Mouse (Mus musculus): ENCODE results near the gene Pianp. TPM values are rescaled to one million over a fixed set of nuclear protein-coding genes. Genes with fewer than 3 reads are reported as not detected.
A peak's percentile ranks its signal among the peaks of the same experiment; 100 is the strongest.

Gene Pianp
- polyA plus RNA-seq (2012; rRNA removed), result 1.4 and 2.2 TPM in 2 replicates

DNA sequence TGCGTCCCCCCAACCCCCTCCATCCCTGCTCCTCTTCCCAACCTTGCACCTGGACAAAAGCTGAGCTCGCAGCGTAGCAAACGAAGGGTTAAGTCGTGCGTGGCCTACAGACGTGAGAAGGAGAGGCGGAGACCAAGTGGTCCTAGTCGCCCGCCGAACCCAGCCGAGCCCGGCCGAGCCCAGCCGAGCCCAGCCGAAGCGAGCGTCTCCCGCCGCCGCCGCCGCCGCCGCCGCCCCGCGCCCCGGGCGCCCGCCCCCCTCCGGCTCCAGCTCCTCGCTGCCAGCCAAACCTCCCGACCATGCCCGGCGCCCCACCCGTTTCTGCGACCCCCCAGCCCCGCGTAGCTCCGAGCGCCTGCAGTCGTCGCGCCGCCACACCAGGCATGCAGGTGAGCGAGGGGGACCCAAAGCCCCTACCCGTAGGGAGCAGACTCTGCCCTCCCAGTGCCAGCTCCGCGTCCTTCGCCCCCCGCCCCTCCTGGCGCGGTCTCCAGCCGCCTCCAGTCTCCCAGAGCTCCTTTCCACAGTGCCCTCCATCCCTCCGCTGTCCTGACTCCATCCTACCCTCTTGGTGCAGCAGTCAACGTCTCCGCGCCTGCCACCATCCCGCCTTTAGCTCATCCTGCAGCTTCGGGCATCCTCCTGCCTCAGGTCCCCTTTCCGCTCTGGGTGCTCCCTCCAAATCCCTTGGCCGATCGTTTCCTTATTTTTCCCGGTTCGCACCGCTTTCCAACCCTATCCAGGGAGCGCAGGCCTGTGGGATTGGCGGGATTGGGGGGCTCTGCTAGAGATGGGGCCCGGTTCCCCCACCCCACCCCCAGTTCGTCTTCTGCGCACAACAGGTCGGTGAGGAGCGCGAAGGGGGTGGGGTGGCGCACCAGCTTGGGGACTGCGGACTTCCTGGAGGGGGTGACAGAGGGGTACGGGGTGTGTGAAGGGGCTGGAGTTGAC lies at the start of gene Pianp:
Pianp (plus strand) TSS at position 144 of the 951 bp plus-strand sequence.
- peaks cover 7% of the 10 kb centered on the region for H3K4me1 ChIP-seq (ENCODE audit: control insufficient read depth, insufficient read depth, low read length)
- H3K4me3 ChIP-seq (replicated peaks; ENCODE audit: extremely low read depth, low read depth, low read length), result peak within 1 kb of the TSS; percentile 25
- DNase-seq, result peak; percentile 72
- 2% methylated on average over 63 of the region's 78 CpGs for WGBS
- TF ChIP-seq CTCF (IDR thresholded peaks at IDR 0.05; ENCODE audit: insufficient read depth, low read length) (no peak), POLR2A (IDR thresholded peaks at IDR 0.05; ENCODE audit: borderline replicate concordance, extremely low read depth, low read depth, low read length) (no peak)

DNA sequence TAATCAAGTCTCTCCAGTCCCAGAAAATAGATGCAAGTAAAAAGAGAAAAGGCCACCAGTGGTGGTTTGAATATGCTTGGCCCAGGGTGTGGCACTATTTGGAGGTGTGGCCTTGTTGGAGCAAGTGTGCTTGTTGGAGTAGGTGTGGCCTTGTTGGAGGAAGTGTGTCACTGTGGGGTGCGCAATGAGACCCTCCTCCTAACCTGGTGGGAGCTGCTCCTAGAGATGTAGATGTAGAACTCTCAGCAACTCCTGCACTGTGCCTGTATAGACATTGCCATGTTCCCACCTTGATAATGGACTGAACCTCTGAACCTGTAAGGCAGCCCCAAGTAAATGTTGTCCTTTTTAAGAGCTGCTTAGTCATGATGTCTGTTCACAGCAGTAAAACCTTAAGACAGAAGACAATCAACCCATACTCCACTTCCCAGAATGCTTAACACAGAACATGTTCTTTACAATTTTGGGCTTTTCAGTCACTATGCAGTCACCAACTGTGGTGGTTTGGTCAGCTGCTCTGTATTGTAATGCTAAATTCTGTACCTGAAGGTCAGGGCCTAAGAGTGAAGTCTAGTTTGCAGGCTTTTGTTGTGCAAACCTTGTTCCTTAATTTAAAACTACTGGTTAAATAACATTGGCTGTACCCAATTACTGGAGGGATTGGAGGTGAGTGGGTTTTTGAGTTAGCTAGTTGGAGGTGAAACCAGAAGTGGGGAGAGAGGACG lies 42.3 kb upstream of the Pianp start:
- 89% methylated on average over 2 of the region's 2 CpGs for WGBS
- TF ChIP-seq POLR2A (IDR thresholded peaks at IDR 0.05; ENCODE audit: borderline replicate concordance, extremely low read depth, low read depth, low read length) (no peak), CTCF (IDR thresholded peaks at IDR 0.05; ENCODE audit: insufficient read depth, low read length) (no peak)
- no peak for DNase-seq
- Histone ChIP-seq H3K4me1 (ENCODE audit: control insufficient read depth, insufficient read depth, low read length) (no peaks in the 10 kb centered on the region), H3K4me3 (replicated peaks; ENCODE audit: extremely low read depth, low read depth, low read length) (no peak overlapping the region)

DNA sequence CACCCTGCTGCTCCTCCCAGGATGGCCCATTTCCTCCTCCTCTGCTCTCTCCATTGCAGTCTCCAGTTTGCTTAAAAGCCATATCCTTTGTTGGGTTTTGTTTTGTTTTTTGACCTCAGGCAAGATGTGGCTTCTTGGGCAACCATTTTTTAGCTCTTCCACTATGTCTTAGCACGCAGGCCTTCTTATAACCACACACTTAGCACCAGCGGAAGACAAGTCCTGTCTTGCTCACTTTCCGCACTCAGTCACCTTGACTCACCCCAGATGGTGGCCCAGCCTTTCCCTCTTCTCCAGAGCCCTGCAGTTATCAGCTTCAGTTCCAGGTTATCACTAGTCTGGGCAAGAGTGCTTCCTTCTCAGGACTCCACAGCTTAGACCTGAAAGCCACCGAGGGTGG lies 41.3 kb upstream of the Pianp start:
- no peak for DNase-seq
- no peak for TF ChIP-seq POLR2A (IDR thresholded peaks at IDR 0.05; ENCODE audit: borderline replicate concordance, extremely low read depth, low read depth, low read length)
- no peak for TF ChIP-seq CTCF (IDR thresholded peaks at IDR 0.05; ENCODE audit: insufficient read depth, low read length)
- Histone ChIP-seq H3K4me3 (replicated peaks; ENCODE audit: extremely low read depth, low read depth, low read length) (no peak overlapping the region), H3K4me1 (ENCODE audit: control insufficient read depth, insufficient read depth, low read length) (no peaks in the 10 kb centered on the region)
- WGBS, result 92% methylated on average over 4 of the region's 4 CpGs

DNA sequence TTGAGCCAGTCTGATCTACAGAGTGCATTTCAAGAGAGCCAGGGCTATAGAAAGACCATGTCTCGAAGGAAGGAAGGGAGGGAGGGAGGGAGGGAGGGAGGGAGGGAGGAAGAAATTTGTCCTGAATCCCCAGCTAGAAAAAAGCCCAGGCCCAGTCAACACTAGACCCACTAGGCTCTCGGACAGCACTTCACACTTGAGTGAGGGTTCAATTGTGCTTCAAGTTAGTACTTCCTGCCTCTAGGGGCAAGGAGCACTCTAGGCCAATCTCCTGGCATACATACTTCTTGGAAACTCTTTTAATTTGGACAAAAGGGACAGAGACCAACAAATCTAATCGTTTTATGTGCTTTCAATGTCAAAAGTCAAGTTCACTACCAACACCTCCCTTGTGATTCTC lies 38.4 kb upstream of the Pianp start:
- no peaks in the 10 kb centered on the region for H3K4me1 ChIP-seq (ENCODE audit: control insufficient read depth, insufficient read depth, low read length)
- DNase-seq, result no peak
- WGBS, result 67% methylated on average over 3 of the region's 3 CpGs
- H3K4me3 ChIP-seq (replicated peaks; ENCODE audit: extremely low read depth, low read depth, low read length), result no peak overlapping the region
- TF ChIP-seq POLR2A (IDR thresholded peaks at IDR 0.05; ENCODE audit: borderline replicate concordance, extremely low read depth, low read depth, low read length) (no peak), CTCF (IDR thresholded peaks at IDR 0.05; ENCODE audit: insufficient read depth, low read length) (no peak)

DNA sequence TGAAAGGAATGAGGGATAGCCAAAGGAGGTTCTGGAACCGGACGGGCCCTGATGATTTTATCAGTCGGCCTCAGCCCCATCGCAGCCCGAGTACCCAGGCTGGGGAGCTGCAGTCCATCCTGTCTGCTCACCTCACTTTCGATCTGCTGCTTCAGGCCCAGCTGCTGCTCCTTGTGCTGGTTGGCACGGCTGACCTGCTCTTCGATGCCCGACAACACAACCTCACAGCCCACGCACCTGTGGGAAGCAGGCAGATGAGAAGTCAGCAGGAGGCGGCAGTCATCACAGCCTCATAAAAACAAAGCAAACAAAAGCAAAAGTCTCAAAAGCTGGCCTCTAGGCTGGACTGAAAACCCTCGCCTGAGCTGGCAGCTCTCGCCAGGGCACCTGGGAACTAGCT lies 36.5 kb upstream of the Pianp start:
- no peak for DNase-seq
- peaks cover 4% of the 10 kb centered on the region for H3K4me1 ChIP-seq (ENCODE audit: control insufficient read depth, insufficient read depth, low read length)
- whole genome bisulfite sequencing, result 93% methylated on average over 13 of the region's 13 CpGs
- H3K4me3 ChIP-seq (replicated peaks; ENCODE audit: extremely low read depth, low read depth, low read length), result no peak overlapping the region
- no peak for TF ChIP-seq CTCF (IDR thresholded peaks at IDR 0.05; ENCODE audit: insufficient read depth, low read length)
- TF ChIP-seq POLR2A (IDR thresholded peaks at IDR 0.05; ENCODE audit: borderline replicate concordance, extremely low read depth, low read depth, low read length), result no peak

DNA sequence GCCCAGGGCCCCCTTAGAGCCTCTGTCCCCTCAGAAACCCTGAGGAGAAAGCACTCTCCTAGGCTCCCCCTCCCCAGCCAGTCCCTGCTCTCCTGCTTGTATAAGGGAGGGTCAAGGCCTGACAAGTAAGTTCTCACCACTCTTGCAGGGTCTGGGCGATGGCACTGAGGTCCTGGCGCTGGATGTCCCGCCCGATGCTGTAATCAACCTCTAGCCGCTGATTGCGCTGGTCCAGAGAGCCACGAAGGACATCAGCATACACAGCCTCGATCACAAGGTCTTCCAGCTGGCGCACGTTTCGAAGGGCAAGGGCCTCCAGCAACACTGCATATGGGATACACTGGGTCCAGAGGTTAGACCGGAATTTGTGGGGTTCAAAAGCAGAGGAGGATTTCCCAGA lies 35.5 kb upstream of the Pianp start:
- WGBS, result 94% methylated on average over 12 of the region's 12 CpGs
- peaks cover 5% of the 10 kb centered on the region for H3K4me1 ChIP-seq (ENCODE audit: control insufficient read depth, insufficient read depth, low read length)
- no peak for DNase-seq
- TF ChIP-seq CTCF (IDR thresholded peaks at IDR 0.05; ENCODE audit: insufficient read depth, low read length) (no peak), POLR2A (IDR thresholded peaks at IDR 0.05; ENCODE audit: borderline replicate concordance, extremely low read depth, low read depth, low read length) (no peak)
- no peak overlapping the region for H3K4me3 ChIP-seq (replicated peaks; ENCODE audit: extremely low read depth, low read depth, low read length)

DNA sequence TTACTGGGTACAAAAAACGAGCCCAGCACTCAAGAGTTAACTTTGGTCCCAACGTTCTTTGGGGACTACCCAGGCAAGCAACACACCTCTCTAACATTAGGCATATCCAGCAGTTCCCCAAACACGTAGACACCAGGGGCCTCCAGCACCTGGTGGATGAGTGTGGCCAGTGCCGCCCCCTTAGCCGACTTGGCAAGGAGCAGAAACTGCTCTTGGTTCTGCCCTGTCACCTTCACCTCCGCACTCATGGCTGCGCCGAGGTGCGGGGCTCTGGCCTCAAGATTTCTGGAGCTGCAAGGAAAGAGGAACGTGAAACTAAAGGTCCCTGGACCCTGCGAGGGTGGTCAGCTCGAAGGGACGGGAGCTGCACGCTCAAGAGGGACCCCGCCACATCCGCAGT lies 31.9 kb upstream of the Pianp start:
- no peak for DNase-seq
- H3K4me3 ChIP-seq (replicated peaks; ENCODE audit: extremely low read depth, low read depth, low read length), result peak overlapping the region; percentile 94
- peaks cover 9% of the 10 kb centered on the region for H3K4me1 ChIP-seq (ENCODE audit: control insufficient read depth, insufficient read depth, low read length)
- WGBS, result 18% methylated on average over 16 of the region's 16 CpGs
- TF ChIP-seq CTCF (IDR thresholded peaks at IDR 0.05; ENCODE audit: insufficient read depth, low read length), result no peak
- no peak for TF ChIP-seq POLR2A (IDR thresholded peaks at IDR 0.05; ENCODE audit: borderline replicate concordance, extremely low read depth, low read depth, low read length)

DNA sequence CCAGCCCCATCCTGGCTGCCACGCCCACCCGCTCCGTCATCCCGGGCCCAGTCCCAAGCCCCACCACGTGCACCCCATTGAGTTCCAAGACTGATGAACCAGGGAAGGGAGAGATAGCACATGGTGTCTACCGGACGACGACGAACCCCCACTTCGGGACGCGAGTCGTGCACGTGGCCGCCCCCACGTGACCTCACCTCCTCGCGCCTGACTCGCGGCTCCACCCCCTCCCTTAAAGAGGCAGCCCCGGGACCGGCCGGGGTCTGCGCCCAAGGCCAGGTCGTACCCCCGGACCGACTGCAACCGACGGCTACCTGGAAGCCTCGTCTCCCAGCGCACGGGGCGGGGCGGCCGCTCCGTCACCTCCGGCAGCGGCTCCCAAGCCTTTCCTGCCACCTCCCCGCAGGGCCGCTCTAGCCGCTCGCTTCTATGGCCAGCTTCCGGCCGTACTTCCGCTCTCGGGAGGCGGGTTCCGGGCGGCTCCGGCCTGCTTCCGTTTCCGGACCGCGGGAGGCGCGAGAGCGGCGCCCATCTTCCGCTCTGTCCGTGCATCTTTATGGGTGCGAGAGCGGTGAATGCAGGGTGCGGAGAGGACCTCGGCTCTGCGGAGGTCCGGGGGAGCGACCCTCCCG lies 31.3 kb upstream of the Pianp start, which contains the start of gene Cops7a:
Cops7a (minus strand) TSS at position 451 of the 632 bp plus-strand sequence.
- H3K4me1 ChIP-seq (ENCODE audit: control insufficient read depth, insufficient read depth, low read length), result peaks cover 9% of the 10 kb centered on the region
- DNase-seq, result peak; percentile 97
- peak within 1 kb of the TSS; percentile 94 for H3K4me3 ChIP-seq (replicated peaks; ENCODE audit: extremely low read depth, low read depth, low read length)
- TF ChIP-seq CTCF (IDR thresholded peaks at IDR 0.05; ENCODE audit: insufficient read depth, low read length), result no peak
- TF ChIP-seq POLR2A (IDR thresholded peaks at IDR 0.05; ENCODE audit: borderline replicate concordance, extremely low read depth, low read depth, low read length), result peak; percentile 75; the same call in 1 of the 2 replicates
- WGBS, result under 1% methylated on average over 65 of the region's 68 CpGs

DNA sequence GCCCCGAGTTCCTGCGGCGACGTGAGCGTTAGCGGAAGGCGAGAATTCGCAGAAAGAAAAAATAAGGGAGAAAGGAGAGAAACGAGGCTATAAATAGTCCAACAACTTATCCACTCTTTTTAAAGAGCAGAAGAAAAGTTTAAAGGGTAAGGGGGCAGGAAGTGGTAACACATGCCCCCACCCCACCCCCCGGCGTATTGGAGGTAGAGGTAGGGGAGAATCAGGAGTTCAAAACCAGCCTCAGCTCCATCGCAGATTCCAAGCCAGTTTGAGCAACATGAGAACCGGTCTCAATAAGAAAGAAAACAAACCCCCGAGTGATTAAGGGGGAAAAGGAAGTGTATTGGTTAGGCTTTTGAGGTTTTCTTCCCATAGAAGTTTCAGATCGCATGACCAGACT lies 30.7 kb upstream of the Pianp start:
- TF ChIP-seq CTCF (IDR thresholded peaks at IDR 0.05; ENCODE audit: insufficient read depth, low read length) (no peak), POLR2A (IDR thresholded peaks at IDR 0.05; ENCODE audit: borderline replicate concordance, extremely low read depth, low read depth, low read length) (no peak)

More for the DNA sequence above, 30.7 kb upstream of the Pianp start:
- Histone ChIP-seq H3K4me1 (ENCODE audit: control insufficient read depth, insufficient read depth, low read length) (peaks cover 9% of the 10 kb centered on the region), H3K4me3 (replicated peaks; ENCODE audit: extremely low read depth, low read depth, low read length) (peak overlapping the region; percentile 94)
- DNase-seq, result no peak
- WGBS, result 6% methylated on average over 15 of the region's 15 CpGs
